Mouse (Mus musculus): ENCODE measurements around the gene Inpp4b. TPM values are rescaled to one million over a fixed set of nuclear protein-coding genes. Genes with fewer than 3 reads are reported as not detected.

Gene Inpp4b
- polyA plus RNA-seq, 1 experiment from 2014 or later, result 9.1 TPM

DNA sequence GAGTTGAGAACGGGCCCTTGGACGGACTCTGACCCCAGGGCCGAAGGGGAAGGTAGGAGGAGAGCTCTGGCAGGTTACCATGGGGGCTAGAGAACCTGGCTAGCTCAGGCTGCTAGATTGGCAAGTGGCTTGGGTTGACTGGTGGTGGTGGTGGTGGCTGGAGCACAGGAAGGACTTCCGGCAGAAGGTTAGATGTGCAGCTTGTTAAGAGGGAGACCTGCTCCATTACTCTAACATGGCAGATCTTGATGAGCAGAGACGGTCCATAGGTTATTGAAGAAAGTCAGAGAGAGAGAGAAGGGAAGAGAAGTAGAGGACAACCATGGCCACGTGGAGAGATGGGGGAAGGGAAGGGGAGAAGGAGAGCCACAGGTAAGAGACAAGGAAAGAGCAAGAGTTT is 437.8 kb downstream of the Inpp4b start:
- no peak overlapping the region for H3K9ac ChIP-seq (ENCODE audit: low read depth, low read length)
- H3K4me2 ChIP-seq (ENCODE audit: low read length), result no peak overlapping the region
- ATAC-seq (replicated peaks; ENCODE audit: low FRiP score, low read depth) (no peak), DNase-seq (ENCODE audit: low spot score) (no peak)
- no peaks in the 10 kb centered on the region for H3K27me3 ChIP-seq (ENCODE audit: insufficient read depth, low read length)
- H3K27ac ChIP-seq, result no peak overlapping the region
- no peaks in the 10 kb centered on the region for H3K4me1 ChIP-seq (replicated peaks; ENCODE audit: insufficient read depth, low read length)
- H3K4me3 ChIP-seq (replicated peaks; ENCODE audit: low read depth, low read length), result no peak overlapping the region
- H3K9me3 ChIP-seq (replicated peaks; ENCODE audit: low read length), result no peaks in the 10 kb centered on the region
- TF ChIP-seq CTCF (IDR thresholded peaks at IDR 0.05; ENCODE audit: low read depth), result no peak
- WGBS, result 95% methylated on average over 6 of the region's 6 CpGs
- no peaks in the 10 kb centered on the region for H3K36me3 ChIP-seq (ENCODE audit: insufficient read depth, low read length)

DNA sequence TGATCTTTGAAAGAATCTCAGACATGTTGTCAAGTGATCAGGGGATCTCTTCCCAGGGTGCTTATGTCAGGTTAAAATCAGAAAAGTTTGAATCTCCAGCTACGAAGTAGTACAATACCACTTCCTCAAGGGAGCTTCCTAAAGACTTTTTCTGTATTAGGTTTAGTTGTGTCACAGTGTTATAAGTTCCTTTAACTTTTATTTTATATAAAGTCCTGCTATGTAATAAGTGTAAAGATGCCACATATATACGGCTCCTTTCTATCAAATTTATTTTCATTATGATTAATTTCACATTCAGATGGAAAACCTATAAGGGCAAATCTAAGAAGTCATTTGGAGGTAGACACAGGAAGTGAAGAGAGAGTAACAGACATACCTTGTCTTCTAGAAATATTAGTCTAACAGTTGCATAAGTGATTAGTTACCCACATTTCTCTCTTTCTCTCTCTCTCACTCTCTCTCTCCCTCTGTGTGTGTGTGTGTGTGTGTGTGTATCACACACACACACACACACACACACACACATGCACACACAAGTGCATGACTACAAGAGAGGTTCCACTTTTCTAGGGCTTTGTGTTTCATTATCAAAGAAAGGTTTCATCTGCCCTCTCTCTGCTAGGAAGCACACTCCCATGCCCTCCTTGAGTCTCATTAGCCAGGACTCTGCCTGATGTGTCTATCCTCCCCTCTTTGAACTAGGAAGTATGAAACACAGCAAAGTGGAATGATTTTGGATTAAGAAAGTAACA is 438.7 kb downstream of the Inpp4b start:
- Histone ChIP-seq H3K4me3 (replicated peaks; ENCODE audit: low read depth, low read length) (no peak overlapping the region), H3K9ac (ENCODE audit: low read depth, low read length) (no peak overlapping the region), H3K4me1 (replicated peaks; ENCODE audit: insufficient read depth, low read length) (no peaks in the 10 kb centered on the region), H3K27me3 (ENCODE audit: insufficient read depth, low read length) (no peaks in the 10 kb centered on the region), H3K9me3 (replicated peaks; ENCODE audit: low read length) (no peaks in the 10 kb centered on the region), H3K4me2 (ENCODE audit: low read length) (no peak overlapping the region), H3K27ac (no peak overlapping the region), H3K36me3 (ENCODE audit: insufficient read depth, low read length) (no peaks in the 10 kb centered on the region)
- DNase-seq (ENCODE audit: low spot score), result no peak
- no peak for ATAC-seq (replicated peaks; ENCODE audit: low FRiP score, low read depth)
- TF ChIP-seq CTCF (IDR thresholded peaks at IDR 0.05; ENCODE audit: low read depth), result no peak
- 91% methylated on average over 2 of the region's 2 CpGs for WGBS

DNA sequence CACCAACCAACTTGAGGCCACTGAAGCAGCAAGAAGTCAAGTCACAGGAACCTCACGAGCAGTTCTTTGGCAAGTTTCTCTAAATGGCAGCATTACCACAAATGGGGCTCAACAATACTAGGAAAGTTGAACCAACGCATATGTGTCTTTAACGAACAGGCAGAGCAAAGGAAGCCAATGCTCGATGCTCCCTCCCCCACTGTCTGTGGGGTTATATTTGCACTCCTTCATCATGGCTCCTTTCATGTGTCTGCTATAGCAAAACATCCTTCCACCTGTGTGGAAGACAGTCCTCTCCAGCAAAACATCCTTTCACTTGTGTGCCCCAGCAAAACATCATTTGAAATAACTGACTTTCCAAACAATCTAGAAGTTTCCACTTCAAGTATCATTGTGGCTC is 440.4 kb downstream of the Inpp4b start:
- DNase-seq (ENCODE audit: low spot score), result no peak
- no peak for TF ChIP-seq CTCF (IDR thresholded peaks at IDR 0.05; ENCODE audit: low read depth)
- H3K27me3 ChIP-seq (ENCODE audit: insufficient read depth, low read length), result no peaks in the 10 kb centered on the region
- no peak overlapping the region for H3K4me2 ChIP-seq (ENCODE audit: low read length)
- ATAC-seq (replicated peaks; ENCODE audit: low FRiP score, low read depth), result no peak
- 86% methylated on average over 4 of the region's 4 CpGs for WGBS
- no peak overlapping the region for H3K4me3 ChIP-seq (replicated peaks; ENCODE audit: low read depth, low read length)
- no peaks in the 10 kb centered on the region for H3K4me1 ChIP-seq (replicated peaks; ENCODE audit: insufficient read depth, low read length)
- no peak overlapping the region for H3K9ac ChIP-seq (ENCODE audit: low read depth, low read length)
- H3K36me3 ChIP-seq (ENCODE audit: insufficient read depth, low read length), result no peaks in the 10 kb centered on the region
- H3K9me3 ChIP-seq (replicated peaks; ENCODE audit: low read length), result no peaks in the 10 kb centered on the region
- no peak overlapping the region for H3K27ac ChIP-seq

DNA sequence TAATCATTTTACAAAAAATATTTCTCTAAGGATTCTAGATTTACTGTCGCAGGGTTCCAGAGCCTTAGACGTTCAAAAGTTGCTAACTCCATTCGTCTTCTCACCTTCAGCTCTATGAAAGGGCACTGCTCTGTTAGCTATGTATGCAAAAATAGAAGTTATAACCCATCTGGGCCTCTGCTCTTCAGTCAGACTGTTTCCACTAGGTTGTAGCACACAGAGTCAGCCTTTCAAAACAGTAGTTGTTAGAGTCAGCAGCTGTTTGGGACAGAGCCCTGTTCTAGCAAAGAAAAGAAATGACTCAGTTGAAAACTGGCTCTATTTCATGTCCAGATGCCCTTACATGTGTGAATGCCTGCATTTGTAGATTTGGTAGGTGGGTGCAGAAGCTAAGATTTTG is 442.4 kb downstream of the Inpp4b start:
- H3K9me3 ChIP-seq (replicated peaks; ENCODE audit: low read length), result no peaks in the 10 kb centered on the region
- H3K27ac ChIP-seq, result no peak overlapping the region
- WGBS, result 83% methylated on average over 3 of the region's 3 CpGs
- DNase-seq (ENCODE audit: low spot score) (no peak), ATAC-seq (replicated peaks; ENCODE audit: low FRiP score, low read depth) (no peak)
- no peak overlapping the region for H3K4me3 ChIP-seq (replicated peaks; ENCODE audit: low read depth, low read length)
- no peak for TF ChIP-seq CTCF (IDR thresholded peaks at IDR 0.05; ENCODE audit: low read depth)
- no peaks in the 10 kb centered on the region for H3K27me3 ChIP-seq (ENCODE audit: insufficient read depth, low read length)
- H3K4me1 ChIP-seq (replicated peaks; ENCODE audit: insufficient read depth, low read length), result no peaks in the 10 kb centered on the region
- no peaks in the 10 kb centered on the region for H3K36me3 ChIP-seq (ENCODE audit: insufficient read depth, low read length)
- no peak overlapping the region for H3K9ac ChIP-seq (ENCODE audit: low read depth, low read length)
- no peak overlapping the region for H3K4me2 ChIP-seq (ENCODE audit: low read length)

DNA sequence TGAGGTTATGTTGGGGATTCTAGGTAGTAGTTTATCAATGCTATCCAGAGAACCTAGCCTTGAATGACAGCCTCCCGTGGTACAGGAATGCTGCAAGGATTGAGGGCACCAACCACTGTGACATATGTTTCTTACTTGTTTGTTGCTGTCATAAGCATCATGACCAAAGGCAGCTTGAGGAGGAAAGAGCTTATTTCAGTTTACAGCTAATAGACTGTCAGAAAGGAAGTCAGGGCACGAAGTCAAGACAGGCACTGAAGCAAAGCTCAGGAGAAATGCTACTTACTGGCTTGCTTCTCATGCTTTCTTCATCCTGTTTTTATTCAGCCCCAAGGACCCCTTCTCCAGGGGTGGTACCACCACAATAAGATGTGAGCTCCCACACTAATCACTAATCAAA is 446.1 kb downstream of the Inpp4b start:
- H3K36me3 ChIP-seq (ENCODE audit: insufficient read depth, low read length), result no peaks in the 10 kb centered on the region
- ATAC-seq (replicated peaks; ENCODE audit: low FRiP score, low read depth), result no peak
- no peak overlapping the region for H3K4me3 ChIP-seq (replicated peaks; ENCODE audit: low read depth, low read length)
- no peak overlapping the region for H3K27ac ChIP-seq
- no peaks in the 10 kb centered on the region for H3K4me1 ChIP-seq (replicated peaks; ENCODE audit: insufficient read depth, low read length)
- no peak overlapping the region for H3K4me2 ChIP-seq (ENCODE audit: low read length)
- no peak for TF ChIP-seq CTCF (IDR thresholded peaks at IDR 0.05; ENCODE audit: low read depth)
- H3K27me3 ChIP-seq (ENCODE audit: insufficient read depth, low read length), result no peaks in the 10 kb centered on the region
- no peaks in the 10 kb centered on the region for H3K9me3 ChIP-seq (replicated peaks; ENCODE audit: low read length)
- DNase-seq (ENCODE audit: low spot score), result no peak
- H3K9ac ChIP-seq (ENCODE audit: low read depth, low read length), result no peak overlapping the region
- WGBS, result 56% methylated on average over 2 of the region's 2 CpGs

DNA sequence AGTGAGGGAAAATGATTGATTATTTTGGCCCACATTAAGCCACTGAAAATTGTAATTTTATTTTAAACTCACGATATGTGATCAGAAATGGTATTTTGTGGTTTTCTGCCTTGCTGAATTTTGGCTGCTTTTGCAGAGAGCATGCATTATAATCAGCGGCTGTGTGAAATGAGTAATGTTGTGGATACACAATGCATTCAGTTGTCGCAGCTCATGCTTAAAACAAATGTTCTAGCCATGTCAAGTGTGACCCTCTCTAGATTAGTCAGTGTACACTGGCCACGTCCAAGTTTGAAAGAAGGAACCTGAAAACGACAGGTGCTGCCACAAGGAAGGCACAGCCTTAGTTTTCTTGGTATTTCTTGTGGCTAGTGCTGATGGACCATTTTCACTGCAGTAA is 450.3 kb downstream of the Inpp4b start:
- no peak overlapping the region for H3K27ac ChIP-seq
- TF ChIP-seq CTCF (IDR thresholded peaks at IDR 0.05; ENCODE audit: low read depth), result no peak
- ATAC-seq (replicated peaks; ENCODE audit: low FRiP score, low read depth) (no peak), DNase-seq (ENCODE audit: low spot score) (no peak)
- no peaks in the 10 kb centered on the region for H3K9me3 ChIP-seq (replicated peaks; ENCODE audit: low read length)
- H3K4me3 ChIP-seq (replicated peaks; ENCODE audit: low read depth, low read length), result no peak overlapping the region
- no peaks in the 10 kb centered on the region for H3K27me3 ChIP-seq (ENCODE audit: insufficient read depth, low read length)
- H3K9ac ChIP-seq (ENCODE audit: low read depth, low read length), result no peak overlapping the region
- H3K4me1 ChIP-seq (replicated peaks; ENCODE audit: insufficient read depth, low read length), result no peaks in the 10 kb centered on the region
- WGBS, result 59% methylated on average over 5 of the region's 5 CpGs
- H3K4me2 ChIP-seq (ENCODE audit: low read length), result no peak overlapping the region
- H3K36me3 ChIP-seq (ENCODE audit: insufficient read depth, low read length), result no peaks in the 10 kb centered on the region

DNA sequence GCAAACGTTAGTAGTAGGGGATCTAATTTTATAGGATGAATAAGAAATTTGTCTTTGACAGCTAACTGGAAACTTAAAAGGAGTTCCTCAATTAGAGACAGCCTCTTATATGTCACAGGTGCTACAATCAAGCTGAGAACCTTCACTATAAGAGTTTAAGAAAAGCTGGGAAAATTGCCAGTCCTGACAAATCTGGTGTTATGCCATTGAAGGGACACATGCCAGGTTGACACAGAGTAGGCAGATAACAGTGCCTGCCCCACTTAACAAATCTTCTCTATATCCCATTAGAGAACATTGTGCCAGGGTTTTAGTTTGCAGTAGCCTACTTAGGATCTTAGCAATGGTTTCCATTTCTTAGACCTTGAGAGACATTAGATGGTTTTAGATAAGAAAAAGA is 456.1 kb downstream of the Inpp4b start:
- no peak overlapping the region for H3K9ac ChIP-seq (ENCODE audit: low read depth, low read length)
- no peak for TF ChIP-seq CTCF (IDR thresholded peaks at IDR 0.05; ENCODE audit: low read depth)
- H3K4me1 ChIP-seq (replicated peaks; ENCODE audit: insufficient read depth, low read length), result peaks cover 8% of the 10 kb centered on the region; the same call in 1 of the 2 replicates
- 64% methylated on average over 1 of the region's 1 CpGs for WGBS
- no peaks in the 10 kb centered on the region for H3K9me3 ChIP-seq (replicated peaks; ENCODE audit: low read length)
- H3K4me2 ChIP-seq (ENCODE audit: low read length), result no peak overlapping the region
- no peak overlapping the region for H3K4me3 ChIP-seq (replicated peaks; ENCODE audit: low read depth, low read length)
- H3K27me3 ChIP-seq (ENCODE audit: insufficient read depth, low read length), result no peaks in the 10 kb centered on the region
- DNase-seq (ENCODE audit: low spot score) (no peak), ATAC-seq (replicated peaks; ENCODE audit: low FRiP score, low read depth) (no peak)
- no peak overlapping the region for H3K27ac ChIP-seq
- H3K36me3 ChIP-seq (ENCODE audit: insufficient read depth, low read length), result no peaks in the 10 kb centered on the region
